Mouse (Mus musculus): ENCODE measurements at regions not wholly inside any gene's neighbourhood (a gene's known extent, or its start where the extent isn't known, plus 50 kb on each side); places are given as distances from the start of the nearest gene placed in this dataset.

- no peak overlapping the region for H3K27ac ChIP-seq (ENCODE audit: low read depth, low read length)
- H3K4me3 ChIP-seq (ENCODE audit: low read depth, low read length): no peak overlapping the region
- 87% methylated on average over 5 of the region's 5 CpGs for WGBS
- no peak for ATAC-seq
- H3K9me3 ChIP-seq (ENCODE audit: control insufficient read depth): no peaks in the 10 kb centered on the region
- no peaks in the 10 kb centered on the region for H3K36me3 ChIP-seq (ENCODE audit: control insufficient read depth, insufficient read depth)
- H3K4me1 ChIP-seq (replicated peaks; ENCODE audit: control insufficient read depth, insufficient read depth, low read length): no peaks in the 10 kb centered on the region
- no peaks in the 10 kb centered on the region for H3K27me3 ChIP-seq (replicated peaks; ENCODE audit: control insufficient read depth, insufficient read depth, low read length)
- no peak overlapping the region for H3K4me2 ChIP-seq (replicated peaks; ENCODE audit: low read depth)
- TF ChIP-seq CTCF (IDR thresholded peaks at IDR 0.05; ENCODE audit: low read depth): no peak
- H3K9ac ChIP-seq (ENCODE audit: low read depth, low read length): no peak overlapping the region
These were observed 308.0 kb upstream of the Gm15217 start for GRCm38 (mm10) chr14:46071244-46071643.

DNA sequence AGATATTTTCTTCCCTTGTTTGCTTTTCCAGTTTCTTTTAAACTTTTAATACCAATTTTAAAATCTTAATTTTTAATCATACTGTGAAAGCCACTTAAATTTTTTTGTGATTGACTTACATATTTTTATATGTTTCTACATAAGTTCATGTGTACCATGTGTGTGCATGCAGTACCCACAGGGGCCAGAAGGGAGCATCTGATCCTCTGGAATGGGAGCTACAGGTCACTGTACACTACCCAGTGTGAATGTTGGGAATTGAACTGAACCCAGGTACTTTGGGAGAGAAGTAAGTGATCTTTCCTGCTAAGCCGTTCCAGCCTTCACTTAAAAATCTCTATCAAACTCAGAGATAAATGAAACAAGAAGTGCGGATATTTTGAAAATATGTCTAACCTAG is 302.5 kb upstream of the Gm15217 start:
- peak; percentile 40 for TF ChIP-seq CTCF (IDR thresholded peaks at IDR 0.05; ENCODE audit: low read depth)
- no peak for ATAC-seq
- Histone ChIP-seq H3K9ac (ENCODE audit: low read depth, low read length) (no peak overlapping the region), H3K36me3 (ENCODE audit: control insufficient read depth, insufficient read depth) (no peaks in the 10 kb centered on the region), H3K27me3 (replicated peaks; ENCODE audit: control insufficient read depth, insufficient read depth, low read length) (no peaks in the 10 kb centered on the region), H3K4me2 (replicated peaks; ENCODE audit: low read depth) (no peak overlapping the region), H3K27ac (ENCODE audit: low read depth, low read length) (no peak overlapping the region), H3K4me3 (ENCODE audit: low read depth, low read length) (no peak overlapping the region), H3K4me1 (replicated peaks; ENCODE audit: control insufficient read depth, insufficient read depth, low read length) (no peaks in the 10 kb centered on the region), H3K9me3 (ENCODE audit: control insufficient read depth) (0 out of 2 replicates have a peak, but pooled peaks cover 2% of the 10 kb centered on the region)
- 95% methylated on average over 2 of the region's 2 CpGs for WGBS

DNA sequence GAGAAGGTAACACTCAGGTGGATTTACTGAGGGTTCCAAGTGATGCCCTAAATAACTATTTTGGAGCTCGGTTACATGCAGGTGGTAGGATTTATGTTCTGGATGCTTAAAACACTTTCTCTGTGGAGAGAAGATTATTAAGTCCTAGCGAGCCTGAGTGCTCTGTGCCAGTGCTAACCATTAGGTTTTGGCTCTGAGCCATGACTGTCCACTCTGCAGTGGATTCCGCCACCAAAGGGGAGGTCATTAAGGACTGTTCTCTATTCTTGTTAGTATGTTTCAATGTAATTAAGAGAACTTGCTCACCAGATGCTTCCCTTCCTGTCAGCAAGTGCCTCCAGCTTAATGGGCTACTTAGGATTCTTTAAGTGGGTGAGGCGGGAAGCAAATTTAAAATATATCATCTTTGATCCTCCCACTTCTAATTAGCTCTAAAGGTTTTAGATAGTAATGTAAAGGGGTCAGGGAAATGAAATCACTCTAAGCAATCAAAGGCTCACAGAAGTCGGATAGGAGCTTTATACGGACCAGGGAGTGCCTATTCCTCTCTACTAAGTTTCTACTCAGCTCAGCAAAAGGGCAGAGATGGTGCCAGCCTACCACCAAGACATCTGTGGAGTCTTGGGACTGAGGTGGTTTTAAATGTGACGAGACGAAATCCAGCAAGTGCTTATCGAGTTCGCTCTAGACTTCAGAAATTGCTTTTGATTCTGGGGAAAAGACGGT is 301.6 kb upstream of the Gm15217 start:
- H3K9ac ChIP-seq (ENCODE audit: low read depth, low read length): no peak overlapping the region
- 74% methylated on average over 11 of the region's 11 CpGs for WGBS
- H3K36me3 ChIP-seq (ENCODE audit: control insufficient read depth, insufficient read depth): no peaks in the 10 kb centered on the region
- ATAC-seq: no peak
- no peak for TF ChIP-seq CTCF (IDR thresholded peaks at IDR 0.05; ENCODE audit: low read depth)
- 0 out of 2 replicates have a peak, but pooled peaks cover 2% of the 10 kb centered on the region for H3K9me3 ChIP-seq (ENCODE audit: control insufficient read depth)
- no peak overlapping the region for H3K4me3 ChIP-seq (ENCODE audit: low read depth, low read length)
- H3K27ac ChIP-seq (ENCODE audit: low read depth, low read length): no peak overlapping the region
- H3K4me2 ChIP-seq (replicated peaks; ENCODE audit: low read depth): no peak overlapping the region
- H3K27me3 ChIP-seq (replicated peaks; ENCODE audit: control insufficient read depth, insufficient read depth, low read length): no peaks in the 10 kb centered on the region
- H3K4me1 ChIP-seq (replicated peaks; ENCODE audit: control insufficient read depth, insufficient read depth, low read length): no peaks in the 10 kb centered on the region

DNA sequence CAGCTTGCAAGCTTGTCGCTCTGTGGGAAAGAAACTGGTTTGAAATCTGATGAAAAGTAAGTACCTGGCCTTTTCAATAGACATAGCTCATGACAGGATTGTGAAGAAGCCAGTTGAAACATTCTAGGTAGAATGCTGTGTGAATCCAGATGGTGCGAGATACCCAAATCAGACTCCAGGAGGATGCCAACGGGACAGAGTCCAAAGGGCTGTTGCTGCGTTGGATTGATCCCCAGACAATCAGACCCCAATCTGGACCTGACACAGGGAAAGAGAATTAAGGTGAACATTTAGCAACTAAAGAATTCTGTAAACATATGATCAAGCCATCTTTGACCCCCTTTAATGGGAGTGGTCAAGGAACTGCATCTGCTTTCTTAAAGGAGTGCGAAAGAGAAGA is 296.6 kb upstream of the Gm15217 start:
- no peak for TF ChIP-seq CTCF (IDR thresholded peaks at IDR 0.05; ENCODE audit: low read depth)
- no peak for ATAC-seq
- WGBS: 95% methylated on average over 5 of the region's 5 CpGs
- Histone ChIP-seq H3K27ac (ENCODE audit: low read depth, low read length) (no peak overlapping the region), H3K36me3 (ENCODE audit: control insufficient read depth, insufficient read depth) (no peaks in the 10 kb centered on the region), H3K9me3 (ENCODE audit: control insufficient read depth) (no peaks in the 10 kb centered on the region), H3K9ac (ENCODE audit: low read depth, low read length) (no peak overlapping the region), H3K4me3 (ENCODE audit: low read depth, low read length) (no peak overlapping the region), H3K27me3 (replicated peaks; ENCODE audit: control insufficient read depth, insufficient read depth, low read length) (no peaks in the 10 kb centered on the region), H3K4me1 (replicated peaks; ENCODE audit: control insufficient read depth, insufficient read depth, low read length) (no peaks in the 10 kb centered on the region), H3K4me2 (replicated peaks; ENCODE audit: low read depth) (no peak overlapping the region)

DNA sequence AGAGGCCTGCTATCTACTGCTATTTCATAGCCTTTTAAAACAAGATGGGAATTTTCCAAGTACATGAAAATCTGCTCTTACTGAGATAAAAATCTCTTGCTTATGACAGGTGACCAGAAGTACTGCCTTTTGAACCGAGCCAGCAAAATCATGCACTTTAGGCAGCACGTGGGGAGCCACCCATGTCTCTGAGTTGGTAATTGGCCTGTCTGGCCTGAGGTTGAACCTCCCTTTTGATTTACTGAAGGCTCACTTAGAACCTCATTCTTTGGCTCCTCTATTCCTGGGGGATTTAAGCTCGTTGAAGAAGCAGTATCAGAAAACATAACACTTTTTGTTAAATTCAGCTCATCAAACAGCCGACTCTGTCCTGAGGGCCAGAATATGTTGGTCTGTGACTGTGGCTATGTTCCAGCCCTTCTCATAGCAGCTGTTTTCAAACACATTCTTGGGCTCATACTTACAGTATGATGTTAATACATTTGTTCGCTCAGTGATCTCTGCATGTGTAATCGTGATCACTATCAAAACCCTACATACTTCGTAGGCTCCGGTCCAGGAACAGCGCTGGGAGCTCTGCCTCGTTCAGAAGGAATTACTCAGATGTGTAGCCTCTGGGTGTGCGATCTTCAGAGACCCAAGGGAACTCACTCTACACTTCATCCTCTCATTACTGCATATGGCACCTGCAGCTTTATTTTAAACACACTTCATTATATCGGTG is 290.1 kb upstream of the Gm15217 start:
- Histone ChIP-seq H3K36me3 (ENCODE audit: control insufficient read depth, insufficient read depth) (no peaks in the 10 kb centered on the region), H3K4me2 (replicated peaks; ENCODE audit: low read depth) (no peak overlapping the region), H3K9me3 (ENCODE audit: control insufficient read depth) (no peaks in the 10 kb centered on the region), H3K9ac (ENCODE audit: low read depth, low read length) (no peak overlapping the region), H3K4me3 (ENCODE audit: low read depth, low read length) (no peak overlapping the region), H3K27ac (ENCODE audit: low read depth, low read length) (no peak overlapping the region), H3K4me1 (replicated peaks; ENCODE audit: control insufficient read depth, insufficient read depth, low read length) (no peaks in the 10 kb centered on the region), H3K27me3 (replicated peaks; ENCODE audit: control insufficient read depth, insufficient read depth, low read length) (no peaks in the 10 kb centered on the region)
- no peak for ATAC-seq
- 63% methylated on average over 12 of the region's 12 CpGs for WGBS
- TF ChIP-seq CTCF (IDR thresholded peaks at IDR 0.05; ENCODE audit: low read depth): no peak

GRCm38 (mm10) chr14:46115950-46116349 is 263.3 kb upstream of the Gm15217 start:
- Histone ChIP-seq H3K27ac (ENCODE audit: low read depth, low read length) (no peak overlapping the region), H3K4me3 (ENCODE audit: low read depth, low read length) (no peak overlapping the region), H3K27me3 (replicated peaks; ENCODE audit: control insufficient read depth, insufficient read depth, low read length) (no peaks in the 10 kb centered on the region), H3K36me3 (ENCODE audit: control insufficient read depth, insufficient read depth) (no peaks in the 10 kb centered on the region), H3K4me2 (replicated peaks; ENCODE audit: low read depth) (no peak overlapping the region), H3K4me1 (replicated peaks; ENCODE audit: control insufficient read depth, insufficient read depth, low read length) (no peaks in the 10 kb centered on the region), H3K9me3 (ENCODE audit: control insufficient read depth) (no peaks in the 10 kb centered on the region), H3K9ac (ENCODE audit: low read depth, low read length) (no peak overlapping the region)
- TF ChIP-seq CTCF (IDR thresholded peaks at IDR 0.05; ENCODE audit: low read depth): no peak
- no peak for ATAC-seq
- WGBS: 73% methylated on average over 3 of the region's 3 CpGs

All from intestine, postnatal 0 days (tissue).